Mouse (Mus musculus) kidney, adult 2 months (tissue): ENCODE results near the gene Gm3173.
"Not testable (repeated sequence)": the region's sequence is repeated elsewhere in the genome, so short reads cannot be mapped to it uniquely, and the experiment has no call there.

Source experiments
- CTCF ChIP-seq: fragments of 200-500 bp; conservative IDR thresholded peaks from 2 replicates; pipeline ENCODE4 v1.5.1; 2011; ENCODE audit warnings: low read depth, mild to moderate bottlenecking, control low read depth, low read length, moderate library complexity, mixed read lengths; ENCODE audit not compliant: insufficient read depth, insufficient read length
- POLR2A ChIP-seq: fragments of 200-500 bp; IDR thresholded peaks from one replicate; pipeline ENCODE4 v1.6.1; 2011; ENCODE audit warnings: low read depth, low read length, control low read depth

DNA sequence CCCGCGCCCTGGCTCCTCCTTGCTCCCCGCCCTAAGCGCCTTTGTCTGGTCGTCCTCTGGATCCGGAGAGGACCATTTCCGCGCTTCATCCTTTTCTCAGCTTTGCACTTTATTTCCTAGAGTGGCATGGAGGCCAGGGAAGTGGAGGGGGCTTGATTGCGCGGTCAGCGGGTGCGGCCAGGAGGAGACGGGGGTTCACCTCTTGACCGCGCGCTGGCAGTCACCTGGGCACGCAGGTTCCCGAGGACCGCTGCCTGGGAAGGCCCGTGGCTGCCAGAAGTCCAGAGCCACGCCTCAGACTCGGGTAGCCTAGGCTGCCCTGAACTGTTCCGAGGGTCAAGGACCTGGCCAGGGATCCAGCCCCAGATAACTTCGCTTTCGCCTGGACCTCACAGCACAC is 68.6 kb downstream of the Gm3173 start:
- not testable (repeated sequence) for TF ChIP-seq POLR2A, CTCF
